Mouse (Mus musculus) thymus, adult 2 months (tissue): ENCODE measurements around the gene Fam160b1.

Experiments
- CTCF ChIP-seq: fragments of 200-500 bp; IDR thresholded peaks from 2 replicates; pipeline ENCODE4 v1.5.1; 2012; ENCODE audit warnings: mild to moderate bottlenecking, control low read depth, low read length, moderate library complexity, borderline replicate concordance; ENCODE audit not compliant: control insufficient read depth, poor library complexity, insufficient read depth; ENCODE audit errors: extremely low read depth
- POLR2A ChIP-seq: fragments of 200-500 bp; IDR thresholded peaks from 2 replicates; pipeline ENCODE4 v1.6.1; 2012; ENCODE audit warnings: mild to moderate bottlenecking, low read length, control low read depth, moderate library complexity; ENCODE audit not compliant: control insufficient read depth, poor library complexity, insufficient read depth; ENCODE audit errors: extremely low read depth

GRCm38 (mm10) chr19:57407947-57408346 lies 47.5 kb downstream of the Fam160b1 start:
- TF ChIP-seq CTCF (no peak), POLR2A (no peak)
